ENCODE assay signal across 9 mouse cellular contexts in the genomic region with DNA sequence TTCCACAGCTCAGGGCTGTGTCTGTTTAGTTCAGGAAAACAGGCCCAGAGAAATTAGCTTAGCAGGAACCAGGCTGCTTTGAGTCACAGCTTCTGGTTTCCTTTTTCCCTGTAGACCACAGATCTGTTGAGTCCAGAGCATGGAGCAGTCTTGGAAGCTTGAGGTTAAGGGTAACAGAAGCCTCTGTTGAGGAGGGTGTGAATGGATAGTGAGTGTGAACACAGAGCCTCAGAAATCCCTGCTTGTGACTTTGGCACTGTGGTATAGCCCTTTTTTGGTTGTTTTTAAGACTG. TPM values are rescaled to one million over a fixed set of nuclear protein-coding genes. Genes with fewer than 3 reads are reported as not detected.
DNase-seq lines count a peak whose midpoint lies in the region; ATAC-seq and TF ChIP-seq lines count a peak whose summit lies in the region.
"Had no signal": no experiment of that assay in that cellular context is flagged by ENCODE, and none has a peak within 500 bp of the region (broad histone marks: within the 10 kb centered on the region; RNA-seq: fewer than 3 reads in every experiment).

No protein-coding gene starts in this region.

- 0 out of 2 replicates have a peak overlapping the region, but pooled peaks have one; percentile 52 for H3K4me3 ChIP-seq in midbrain, embryonic 10.5 days
- no peak overlapping the region for H3K4me3 ChIP-seq in midbrain, embryonic 11.5 days (ENCODE audit: low read depth, low read length)
- H3K4me3 ChIP-seq in small intestine, adult 2 months (ENCODE audit: low read depth, low read length) = peak overlapping the region; percentile 85

- H3K4me2 ChIP-seq in midbrain, embryonic 11.5 days = no peak overlapping the region

- TF ChIP-seq CTCF in small intestine, adult 2 months (IDR thresholded peaks at IDR 0.05; ENCODE audit: extremely low read depth, insufficient read length, insufficient replicate concordance, low read depth, low read length) = no peak

- no peaks in the 10 kb centered on the region for H3K9me3 ChIP-seq in midbrain, embryonic 10.5 days (replicated peaks)
- no peaks in the 10 kb centered on the region for H3K9me3 ChIP-seq in midbrain, embryonic 11.5 days (ENCODE audit: control insufficient read depth, low read length)

- H3K9ac ChIP-seq in midbrain, embryonic 11.5 days (ENCODE audit: low read length) = no peak overlapping the region

- peaks cover 37% of the 10 kb centered on the region for H3K27me3 ChIP-seq in midbrain, embryonic 10.5 days (ENCODE audit: low read depth, poor library complexity, severe bottlenecking)
- peaks cover 14% of the 10 kb centered on the region for H3K27me3 ChIP-seq in midbrain, embryonic 11.5 days (ENCODE audit: control insufficient read depth, insufficient read depth, low read length)
- H3K27me3 ChIP-seq in small intestine, adult 2 months (ENCODE audit: control insufficient read depth, insufficient read depth, low read length) = no peaks in the 10 kb centered on the region

- no peak for TF ChIP-seq POLR2A in small intestine, adult 2 months (IDR thresholded peaks at IDR 0.05; ENCODE audit: low read depth, low read length)

- H3K36me3 ChIP-seq in midbrain, embryonic 10.5 days = no peaks in the 10 kb centered on the region
- no peaks in the 10 kb centered on the region for H3K36me3 ChIP-seq in midbrain, embryonic 11.5 days (ENCODE audit: control insufficient read depth, insufficient read depth, low read length)
- peaks cover 10% of the 10 kb centered on the region for H3K36me3 ChIP-seq in small intestine, adult 2 months (ENCODE audit: control insufficient read depth, insufficient read depth, low read length)

- H3K27ac ChIP-seq in midbrain, embryonic 10.5 days (replicated peaks) = no peak overlapping the region
- no peak overlapping the region for H3K27ac ChIP-seq in midbrain, embryonic 11.5 days (ENCODE audit: low read depth, low read length)
- H3K27ac ChIP-seq in small intestine, adult 2 months (ENCODE audit: insufficient read depth, low read depth, low read length) = peak overlapping the region; percentile 83

- ATAC-seq in midbrain, embryonic 11.5 days (ENCODE audit: low FRiP score) = no peak

- peak; percentile 30 to 33 for DNase-seq in heart, adult 18-20 months
- DNase-seq in heart, adult 8-10 months (ENCODE audit: low spot score) = no peak
- DNase-seq in midbrain, embryonic 10.5 days (ENCODE audit: low spot score) = no peak
- no peak for DNase-seq in midbrain, embryonic 11.5 days (ENCODE audit: low spot score, missing footprints)
- peak; percentile 47 for DNase-seq in induced T-regulatory cell, adult 2 months (ENCODE audit: low read depth)
- no peak for DNase-seq in urinary bladder, postnatal 10 days (ENCODE audit: low spot score)
- no peak for DNase-seq in spleen, postnatal 10 days (ENCODE audit: low spot score in 2 of 2)
- DNase-seq: cerebellum, postnatal 36 days had no signal

- H3K4me1 ChIP-seq in midbrain, embryonic 10.5 days = peaks cover 22% of the 10 kb centered on the region
- no peaks in the 10 kb centered on the region for H3K4me1 ChIP-seq in midbrain, embryonic 11.5 days (ENCODE audit: control insufficient read depth, insufficient read depth, low read length)
- peaks cover 33% of the 10 kb centered on the region for H3K4me1 ChIP-seq in small intestine, adult 2 months (ENCODE audit: control insufficient read depth, insufficient read depth, insufficient read length, low read length)

RNA-seq across cellular contexts. Expression of a gene that starts 1.3 kb away (rescaled TPM):
- 10 to 100 TPM; 21.8 to 26.1 TPM for total RNA-seq in heart, adult 18-20 months (2021)
- 10 to 100 TPM; 16.8 to 21.3 (median 17.1) TPM for total RNA-seq in heart, adult 8-10 months (2022)
- 3.0 and 3.3 TPM in 2 replicates for polyA plus RNA-seq in midbrain, embryonic 10.5 days (2016; fragmentation: Nextera tagmentation; extraction: Ambion mirVana)
- polyA plus RNA-seq in midbrain, embryonic 11.5 days (2014; fragmentation: Nextera tagmentation; extraction: Ambion mirVana) = 2.9 TPM in 2 replicates
- 57.2 and 129 TPM in 2 replicates for polyA plus RNA-seq in small intestine, adult 2 months (2012; rRNA removed)

RNA-seq across cellular contexts. Expression of a gene that starts 30.4 kb away (rescaled TPM):
- total RNA-seq in heart, adult 18-20 months (2021) = 1 to 10 TPM; 4.8 to 4.9 TPM
- 1 to 10 TPM; 4.2 to 5.4 (median 4.8) TPM for total RNA-seq in heart, adult 8-10 months (2022)
- polyA plus RNA-seq in midbrain, embryonic 10.5 days (2016; fragmentation: Nextera tagmentation; extraction: Ambion mirVana) = 29.9 and 30.3 TPM in 2 replicates
- polyA plus RNA-seq in midbrain, embryonic 11.5 days (2014; fragmentation: Nextera tagmentation; extraction: Ambion mirVana) = 24.2 and 24.5 TPM in 2 replicates
- polyA plus RNA-seq in small intestine, adult 2 months (2012; rRNA removed) = 1.1 and 1.4 TPM in 2 replicates

RNA-seq across cellular contexts. Expression of a gene that starts 33.7 kb away (rescaled TPM):
- not detected for total RNA-seq in heart, adult 18-20 months (2021)
- total RNA-seq in heart, adult 8-10 months (2022) = not detected
- not detected in 2 replicates for polyA plus RNA-seq in midbrain, embryonic 10.5 days (2016; fragmentation: Nextera tagmentation; extraction: Ambion mirVana)
- polyA plus RNA-seq in midbrain, embryonic 11.5 days (2014; fragmentation: Nextera tagmentation; extraction: Ambion mirVana) = not detected in 2 replicates
- polyA plus RNA-seq in small intestine, adult 2 months (2012; rRNA removed) = 0.37 TPM in 1 of 2 replicates, not detected in the other

RNA-seq across cellular contexts. Expression of a gene that starts 45.2 kb away (rescaled TPM):
- total RNA-seq in heart, adult 18-20 months (2021) = 10 to 100 TPM; 13.1 to 17.2 TPM
- total RNA-seq in heart, adult 8-10 months (2022) = 10 to 100 TPM; 11.8 to 13.1 (median 12.8) TPM
- 75.5 and 81.0 TPM in 2 replicates for polyA plus RNA-seq in midbrain, embryonic 10.5 days (2016; fragmentation: Nextera tagmentation; extraction: Ambion mirVana)
- polyA plus RNA-seq in midbrain, embryonic 11.5 days (2014; fragmentation: Nextera tagmentation; extraction: Ambion mirVana) = 74.2 and 76.7 TPM in 2 replicates
- polyA plus RNA-seq in small intestine, adult 2 months (2012; rRNA removed) = 4.7 and 31.1 TPM in 2 replicates

Comparison
In these comparisons a context has a peak if more than half of its experiments do, and no peak if none do; other contexts are left out.
1. DNase-seq: peak in heart, adult 18-20 months (2 of 2) and induced T-regulatory cell, adult 2 months (single experiment); none in heart, adult 8-10 months (single experiment), midbrain, embryonic 10.5 days (single experiment), midbrain, embryonic 11.5 days (single experiment), urinary bladder, postnatal 10 days (single experiment) and spleen, postnatal 10 days (0 of 2).
2. RNA of a gene that starts 1.3 kb away (polyA plus RNA-seq): 57.2 to 129 TPM in small intestine, adult 2 months; 3.0 to 3.3 TPM in midbrain, embryonic 10.5 days and 2.9 TPM in midbrain, embryonic 11.5 days; every median in the first group is over 10 times any median in the second.
3. RNA of a gene that starts 30.4 kb away (polyA plus RNA-seq): 29.9 to 30.3 TPM in midbrain, embryonic 10.5 days and 24.2 to 24.5 TPM in midbrain, embryonic 11.5 days; 1.1 to 1.4 TPM in small intestine, adult 2 months; every median in the first group is over 10 times any median in the second.